Mouse (Mus musculus): ENCODE measurements at regions not wholly inside any gene's neighbourhood (a gene's known extent, or its start where the extent isn't known, plus 50 kb on each side); places are given as distances from the start of the nearest gene placed in this dataset.

GRCm38 (mm10) chr10:100882584-100882983, 292.3 kb downstream of the 1700017N19Rik start:
- WGBS, result 72% methylated on average over 2 of the region's 2 CpGs
- Histone ChIP-seq H3K36me3 (ENCODE audit: control insufficient read depth, insufficient read depth, low read length) (no peaks in the 10 kb centered on the region), H3K4me1 (ENCODE audit: control insufficient read depth, insufficient read depth, insufficient read length, low read length) (no peaks in the 10 kb centered on the region), H3K27ac (ENCODE audit: insufficient read depth, low read depth, low read length) (no peak overlapping the region), H3K4me3 (ENCODE audit: low read depth, low read length) (no peak overlapping the region), H3K27me3 (ENCODE audit: control insufficient read depth, insufficient read depth, low read length) (no peaks in the 10 kb centered on the region)
- TF ChIP-seq POLR2A (IDR thresholded peaks at IDR 0.05; ENCODE audit: low read depth, low read length) (no peak), CTCF (IDR thresholded peaks at IDR 0.05; ENCODE audit: extremely low read depth, insufficient read length, insufficient replicate concordance, low read depth, low read length) (no peak)

DNA sequence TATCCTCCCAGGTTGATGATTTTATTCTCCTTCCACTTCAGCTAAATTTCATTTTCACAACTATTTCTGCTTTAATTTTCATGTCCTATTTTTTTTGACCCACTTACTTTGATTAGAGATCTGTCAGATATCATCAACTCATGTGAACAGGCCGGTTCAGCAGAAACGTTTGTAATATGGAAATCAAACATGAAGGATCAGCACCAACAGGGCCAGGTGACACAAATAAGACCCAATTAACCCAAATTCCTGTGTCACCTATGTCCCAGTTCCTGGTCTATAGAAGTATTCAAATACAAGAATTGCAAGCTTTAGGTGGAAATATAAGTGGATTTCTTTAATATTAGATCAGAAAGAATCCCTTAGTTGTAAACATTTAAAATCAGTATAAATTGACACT, 332.7 kb downstream of the 1700017N19Rik start:
- no peak for TF ChIP-seq CTCF (IDR thresholded peaks at IDR 0.05; ENCODE audit: extremely low read depth, insufficient read length, insufficient replicate concordance, low read depth, low read length)
- no peak for TF ChIP-seq POLR2A (IDR thresholded peaks at IDR 0.05; ENCODE audit: low read depth, low read length)
- no peaks in the 10 kb centered on the region for H3K27me3 ChIP-seq (ENCODE audit: control insufficient read depth, insufficient read depth, low read length)
- H3K27ac ChIP-seq (ENCODE audit: insufficient read depth, low read depth, low read length), result no peak overlapping the region
- WGBS, result 76% methylated on average over 2 of the region's 2 CpGs
- no peaks in the 10 kb centered on the region for H3K4me1 ChIP-seq (ENCODE audit: control insufficient read depth, insufficient read depth, insufficient read length, low read length)
- no peak overlapping the region for H3K4me3 ChIP-seq (ENCODE audit: low read depth, low read length)
- H3K36me3 ChIP-seq (ENCODE audit: control insufficient read depth, insufficient read depth, low read length), result no peaks in the 10 kb centered on the region

- Histone ChIP-seq H3K27ac (ENCODE audit: insufficient read depth, low read depth, low read length) (no peak overlapping the region), H3K4me1 (ENCODE audit: control insufficient read depth, insufficient read depth, insufficient read length, low read length) (no peaks in the 10 kb centered on the region), H3K36me3 (ENCODE audit: control insufficient read depth, insufficient read depth, low read length) (no peaks in the 10 kb centered on the region), H3K4me3 (ENCODE audit: low read depth, low read length) (no peak overlapping the region), H3K27me3 (ENCODE audit: control insufficient read depth, insufficient read depth, low read length) (no peaks in the 10 kb centered on the region)
- 60% methylated on average over 3 of the region's 3 CpGs for WGBS
- TF ChIP-seq POLR2A (IDR thresholded peaks at IDR 0.05; ENCODE audit: low read depth, low read length), result no peak
- TF ChIP-seq CTCF (IDR thresholded peaks at IDR 0.05; ENCODE audit: extremely low read depth, insufficient read length, insufficient replicate concordance, low read depth, low read length), result no peak
Measured at GRCm38 (mm10) chr10:100927086-100927485, 336.8 kb downstream of the 1700017N19Rik start.

DNA sequence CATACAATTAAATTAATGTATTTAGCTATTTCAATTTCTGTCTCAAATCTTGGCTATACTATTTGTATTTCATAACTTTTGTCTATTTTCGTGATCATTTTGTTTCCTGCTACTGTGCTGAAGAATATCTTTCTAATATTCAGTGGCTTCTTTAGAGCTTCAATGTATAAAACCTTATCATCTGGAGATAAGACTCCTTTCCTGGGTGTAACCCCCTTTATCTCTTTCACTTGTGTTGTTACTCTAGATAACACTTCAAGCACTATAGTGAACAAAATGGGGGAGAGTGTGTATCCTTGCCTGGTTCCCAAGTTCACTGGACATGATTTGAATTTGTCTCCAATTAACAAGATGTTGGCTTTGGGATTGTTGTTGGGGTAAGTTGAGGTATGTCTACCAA, 341.5 kb downstream of the 1700017N19Rik start:
- 75% methylated on average over 1 of the region's 1 CpGs for WGBS
- H3K27ac ChIP-seq (ENCODE audit: insufficient read depth, low read depth, low read length), result no peak overlapping the region
- no peaks in the 10 kb centered on the region for H3K36me3 ChIP-seq (ENCODE audit: control insufficient read depth, insufficient read depth, low read length)
- H3K4me3 ChIP-seq (ENCODE audit: low read depth, low read length), result no peak overlapping the region
- no peaks in the 10 kb centered on the region for H3K4me1 ChIP-seq (ENCODE audit: control insufficient read depth, insufficient read depth, insufficient read length, low read length)
- TF ChIP-seq POLR2A (IDR thresholded peaks at IDR 0.05; ENCODE audit: low read depth, low read length) (no peak), CTCF (IDR thresholded peaks at IDR 0.05; ENCODE audit: extremely low read depth, insufficient read length, insufficient replicate concordance, low read depth, low read length) (no peak)
- H3K27me3 ChIP-seq (ENCODE audit: control insufficient read depth, insufficient read depth, low read length), result no peaks in the 10 kb centered on the region

DNA sequence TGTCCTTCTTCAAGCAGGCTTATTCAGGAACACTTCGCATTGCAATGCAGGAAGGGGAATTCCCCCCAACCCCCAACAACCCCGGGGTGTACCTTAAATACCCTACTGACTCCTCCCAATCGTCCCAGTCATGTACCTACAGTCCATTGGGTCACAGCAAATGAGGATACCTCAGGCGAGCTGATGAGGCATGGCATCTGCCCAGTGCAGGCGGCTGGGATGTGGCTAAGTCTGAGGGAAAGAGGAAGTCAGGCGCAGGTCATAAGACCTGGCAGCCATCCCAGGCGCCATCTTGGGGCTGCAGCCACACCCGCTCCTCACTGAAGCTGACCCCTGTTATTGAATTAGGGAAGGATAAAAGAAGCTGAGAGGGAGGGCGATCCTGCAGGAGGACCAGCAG, 368.1 kb downstream of the 1700017N19Rik start:
- 77% methylated on average over 9 of the region's 9 CpGs for WGBS
- H3K27me3 ChIP-seq (ENCODE audit: control insufficient read depth, insufficient read depth, low read length), result no peaks in the 10 kb centered on the region
- H3K4me3 ChIP-seq (ENCODE audit: low read depth, low read length), result no peak overlapping the region
- no peaks in the 10 kb centered on the region for H3K36me3 ChIP-seq (ENCODE audit: control insufficient read depth, insufficient read depth, low read length)
- H3K27ac ChIP-seq (ENCODE audit: insufficient read depth, low read depth, low read length), result no peak overlapping the region
- no peaks in the 10 kb centered on the region for H3K4me1 ChIP-seq (ENCODE audit: control insufficient read depth, insufficient read depth, insufficient read length, low read length)
- TF ChIP-seq CTCF (IDR thresholded peaks at IDR 0.05; ENCODE audit: extremely low read depth, insufficient read length, insufficient replicate concordance, low read depth, low read length) (no peak), POLR2A (IDR thresholded peaks at IDR 0.05; ENCODE audit: low read depth, low read length) (no peak)

GRCm38 (mm10) chr10:101003469-101003868, 413.2 kb downstream of the 1700017N19Rik start:
- Histone ChIP-seq H3K4me1 (ENCODE audit: control insufficient read depth, insufficient read depth, insufficient read length, low read length) (no peaks in the 10 kb centered on the region), H3K27me3 (ENCODE audit: control insufficient read depth, insufficient read depth, low read length) (no peaks in the 10 kb centered on the region), H3K4me3 (ENCODE audit: low read depth, low read length) (no peak overlapping the region), H3K36me3 (ENCODE audit: control insufficient read depth, insufficient read depth, low read length) (no peaks in the 10 kb centered on the region), H3K27ac (ENCODE audit: insufficient read depth, low read depth, low read length) (no peak overlapping the region)
- TF ChIP-seq CTCF (IDR thresholded peaks at IDR 0.05; ENCODE audit: extremely low read depth, insufficient read length, insufficient replicate concordance, low read depth, low read length) (no peak), POLR2A (IDR thresholded peaks at IDR 0.05; ENCODE audit: low read depth, low read length) (no peak)
- WGBS, result 78% methylated on average over 2 of the region's 2 CpGs

DNA sequence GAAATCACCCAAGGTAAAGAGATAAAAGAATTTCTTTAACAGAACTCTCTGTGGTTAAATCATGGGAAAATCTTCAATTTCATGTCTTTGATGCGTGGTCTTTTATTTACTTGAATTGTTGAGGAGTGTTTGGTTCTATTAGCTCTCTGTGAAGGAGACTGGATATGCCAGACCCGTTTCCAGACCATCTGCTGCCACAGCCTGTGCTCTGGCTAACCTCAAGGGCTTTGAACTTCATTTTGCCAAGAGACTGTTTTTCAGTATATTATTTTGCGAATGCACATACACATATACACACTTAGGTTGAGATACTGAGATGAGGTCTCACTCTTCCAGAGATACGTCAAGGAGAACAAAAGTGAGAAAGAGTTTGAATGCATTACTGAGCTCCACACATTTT, 414.4 kb downstream of the 1700017N19Rik start:
- WGBS, result 77% methylated on average over 4 of the region's 4 CpGs
- Histone ChIP-seq H3K27ac (ENCODE audit: insufficient read depth, low read depth, low read length) (no peak overlapping the region), H3K4me1 (ENCODE audit: control insufficient read depth, insufficient read depth, insufficient read length, low read length) (no peaks in the 10 kb centered on the region), H3K4me3 (ENCODE audit: low read depth, low read length) (no peak overlapping the region), H3K27me3 (ENCODE audit: control insufficient read depth, insufficient read depth, low read length) (no peaks in the 10 kb centered on the region), H3K36me3 (ENCODE audit: control insufficient read depth, insufficient read depth, low read length) (no peaks in the 10 kb centered on the region)
- TF ChIP-seq POLR2A (IDR thresholded peaks at IDR 0.05; ENCODE audit: low read depth, low read length), result no peak
- no peak for TF ChIP-seq CTCF (IDR thresholded peaks at IDR 0.05; ENCODE audit: extremely low read depth, insufficient read length, insufficient replicate concordance, low read depth, low read length)

- Histone ChIP-seq H3K27me3 (ENCODE audit: control insufficient read depth, insufficient read depth, low read length) (no peaks in the 10 kb centered on the region), H3K4me3 (ENCODE audit: low read depth, low read length) (no peak overlapping the region), H3K4me1 (ENCODE audit: control insufficient read depth, insufficient read depth, insufficient read length, low read length) (no peaks in the 10 kb centered on the region), H3K36me3 (ENCODE audit: control insufficient read depth, insufficient read depth, low read length) (no peaks in the 10 kb centered on the region), H3K27ac (ENCODE audit: insufficient read depth, low read depth, low read length) (no peak overlapping the region)
- 67% methylated on average over 1 of the region's 1 CpGs for WGBS
- TF ChIP-seq CTCF (IDR thresholded peaks at IDR 0.05; ENCODE audit: extremely low read depth, insufficient read length, insufficient replicate concordance, low read depth, low read length), result no peak
- TF ChIP-seq POLR2A (IDR thresholded peaks at IDR 0.05; ENCODE audit: low read depth, low read length), result no peak
Measured at GRCm38 (mm10) chr10:101015416-101015815, 425.1 kb downstream of the 1700017N19Rik start.
